Mouse (Mus musculus): ENCODE results near the gene Clec2h.
"Not testable (repeated sequence)": the region's sequence is repeated elsewhere in the genome, so short reads cannot be mapped to it uniquely, and the experiment has no call there.

Clec2h gene

GRCm38 (mm10) chr6:128662206-128662605 is at the start of gene Clec2h:
TSS of gene Clec2h (plus strand) at chr6:128662385.
- no peak for DNase-seq

- no peak for DNase-seq
Observed at GRCm38 (mm10) chr6:128622733-128623132, 39.5 kb upstream of the Clec2h start.

- DNase-seq, result not testable (repeated sequence)
Observed at GRCm38 (mm10) chr6:128623433-128623832, 38.8 kb upstream of the Clec2h start, which contains the start of gene Klrb1a. TSS of gene Klrb1a (minus strand) at chr6:128623533.

- DNase-seq, result no peak
Observed at GRCm38 (mm10) chr6:128624425-128624824, 37.8 kb upstream of the Clec2h start.

- not testable (repeated sequence) for DNase-seq
Observed at GRCm38 (mm10) chr6:128625246-128625645, 36.9 kb upstream of the Clec2h start.

GRCm38 (mm10) chr6:128629771-128630739 is 32.1 kb upstream of the Clec2h start:
- DNase-seq, result peak; percentile 52 to 58

GRCm38 (mm10) chr6:128630912-128631905 is 31.0 kb upstream of the Clec2h start:
- DNase-seq, result not testable (repeated sequence)

GRCm38 (mm10) chr6:128640673-128641072 is 21.5 kb upstream of the Clec2h start:
- no peak for DNase-seq

- no peak for DNase-seq
Observed at GRCm38 (mm10) chr6:128641116-128641716, 21.0 kb upstream of the Clec2h start.

- no peak for DNase-seq
Observed at GRCm38 (mm10) chr6:128643999-128644398, 18.2 kb upstream of the Clec2h start.

GRCm38 (mm10) chr6:128644694-128645093 is 17.5 kb upstream of the Clec2h start:
- not testable (repeated sequence) for DNase-seq

- not testable (repeated sequence) for DNase-seq
Observed at GRCm38 (mm10) chr6:128645708-128646107, 16.5 kb upstream of the Clec2h start.

- no peak for DNase-seq
Observed at GRCm38 (mm10) chr6:128649681-128650080, 12.5 kb upstream of the Clec2h start.

GRCm38 (mm10) chr6:128650187-128650586 is 12.0 kb upstream of the Clec2h start:
- no peak for DNase-seq

GRCm38 (mm10) chr6:128650827-128651226 is 11.4 kb upstream of the Clec2h start:
- DNase-seq, result not testable (repeated sequence)

- no peak for DNase-seq
Observed at GRCm38 (mm10) chr6:128652938-128653337, 9.2 kb upstream of the Clec2h start.

- DNase-seq, result no peak
Observed at GRCm38 (mm10) chr6:128661249-128661648, 936 bp upstream of the Clec2h start.

GRCm38 (mm10) chr6:128669936-128670335 is 7.8 kb downstream of the Clec2h start:
- no peak for DNase-seq

GRCm38 (mm10) chr6:128679574-128679973 is 17.4 kb downstream of the Clec2h start:
- DNase-seq, result no peak

GRCm38 (mm10) chr6:128701691-128702090 is 39.5 kb downstream of the Clec2h start:
- DNase-seq, result no peak

GRCm38 (mm10) chr6:128722959-128723358 is 60.8 kb downstream of the Clec2h start, which contains the start of gene Klrb1:
TSS of gene Klrb1 (minus strand) at chr6:128723059.
- no peak for DNase-seq

Data from cerebellum, adult 18-20 months (tissue).